Mouse (Mus musculus) hindbrain, postnatal 0 days (tissue): ENCODE measurements around the gene Rpl29. TPM values are rescaled to one million over a fixed set of nuclear protein-coding genes. Genes with fewer than 3 reads are reported as not detected.

ENCODE experiments used
- ATAC-seq: fragments of 200-750 bp; cut with Nextera tagmentation; 2 replicates; pipeline ENCODE4 v1.8.0; 2017; ENCODE audit warnings: mild to moderate bottlenecking, moderate TSS enrichment, moderate library complexity
- DNase-seq: peaks from one replicate; pipeline ENCODE4 v3.0.0-alpha.2; 2015; ENCODE audit warnings: low spot score
- H3K27ac ChIP-seq: fragments of 300-500 bp; sonication (generic); 2 replicates; pipeline ENCODE4 v1.5.1; 2014; ENCODE audit warnings: mild to moderate bottlenecking
- H3K27me3 ChIP-seq: fragments of 300-500 bp; sonication (generic); 2 replicates; pipeline ENCODE4 v1.6.1; 2014; ENCODE audit warnings: low read length, mixed read lengths; ENCODE audit not compliant: insufficient read depth
- H3K36me3 ChIP-seq: fragments of 300-500 bp; sonication (generic); 2 replicates; pipeline ENCODE4 v1.6.1; 2014; ENCODE audit warnings: low read length, mixed read lengths; ENCODE audit not compliant: insufficient read depth
- H3K4me1 ChIP-seq: fragments of 300-500 bp; sonication (generic); 2 replicates; pipeline ENCODE4 v1.6.1; 2014; ENCODE audit warnings: antibody characterized with exemption, low read length, mixed read lengths; ENCODE audit not compliant: insufficient read depth
- H3K4me2 ChIP-seq: fragments of 300-500 bp; sonication (generic); 2 replicates; pipeline ENCODE4 v1.6.1; 2014; ENCODE audit warnings: low read depth, mild to moderate bottlenecking, low read length, moderate library complexity, mixed read lengths
- H3K4me3 ChIP-seq: fragments of 300-500 bp; sonication (generic); 2 replicates; pipeline ENCODE4 v1.5.1; 2014; ENCODE audit warnings: low read length
- H3K9ac ChIP-seq: fragments of 300-500 bp; sonication (generic); replicated peaks from 2 replicates; pipeline ENCODE4 v1.6.1; 2014; ENCODE audit warnings: mild to moderate bottlenecking, low read length, moderate library complexity, mixed read lengths
- H3K9me3 ChIP-seq: fragments of 300-500 bp; sonication (generic); 2 replicates; pipeline ENCODE4 v1.6.1; 2016; ENCODE audit warnings: low read length, mixed read lengths
- CTCF ChIP-seq: IDR thresholded peaks from 2 replicates; pipeline ENCODE4 v1.5.1; 2016; ENCODE audit warnings: antibody characterized with exemption, control low read depth, low read depth
- WGBS: fragments of 180-500 bp; shearing (Covaris S2); extraction: QIAGEN DNeasy Blood & Tissue Kit; methylation state at CpG from one replicate; pipeline ENCODE4 v1.1.7; 2014; 5-methylcytosine and 5-hydroxymethylcytosine counted together
- polyA plus RNA-seq: library from polyadenylated mRNA; unstranded; fragments of >200 nt; fragmentation: Nextera tagmentation; extraction: Ambion mirVana; gene quantifications from 2 replicates; pipeline ENCODE4 v1.2.1, GENCODE M21; 2015
- total RNA-seq: library from RNA; depleted of rRNA; stranded (reverse); fragments of >200 nt; gene quantifications from 2 replicates; pipeline ENCODE4 v1.2.3, GENCODE M21; 2014

Gene Rpl29
- total and polyA plus RNA-seq, 2 experiments from 2014 or later = 689 to 792 TPM

GRCm38 (mm10) chr9:106454071-106454761 lies 25.0 kb downstream of the Rpl29 start:
- TF ChIP-seq CTCF = no peak
- peak; percentile 60 for DNase-seq
- 4% methylated on average over 14 of the region's 20 CpGs for WGBS
- Histone ChIP-seq H3K4me2 (peak overlapping the region; percentile 92), H3K4me3 (peak overlapping the region; percentile 70), H3K9ac (peak overlapping the region; percentile 85), H3K9me3 (no peaks in the 10 kb centered on the region), H3K4me1 (peaks cover 35% of the 10 kb centered on the region), H3K27ac (peak overlapping the region; percentile 94), H3K36me3 (no peaks in the 10 kb centered on the region), H3K27me3 (no peaks in the 10 kb centered on the region)
- ATAC-seq = peak; percentile 4; the same call in 1 of the 2 replicates

DNA sequence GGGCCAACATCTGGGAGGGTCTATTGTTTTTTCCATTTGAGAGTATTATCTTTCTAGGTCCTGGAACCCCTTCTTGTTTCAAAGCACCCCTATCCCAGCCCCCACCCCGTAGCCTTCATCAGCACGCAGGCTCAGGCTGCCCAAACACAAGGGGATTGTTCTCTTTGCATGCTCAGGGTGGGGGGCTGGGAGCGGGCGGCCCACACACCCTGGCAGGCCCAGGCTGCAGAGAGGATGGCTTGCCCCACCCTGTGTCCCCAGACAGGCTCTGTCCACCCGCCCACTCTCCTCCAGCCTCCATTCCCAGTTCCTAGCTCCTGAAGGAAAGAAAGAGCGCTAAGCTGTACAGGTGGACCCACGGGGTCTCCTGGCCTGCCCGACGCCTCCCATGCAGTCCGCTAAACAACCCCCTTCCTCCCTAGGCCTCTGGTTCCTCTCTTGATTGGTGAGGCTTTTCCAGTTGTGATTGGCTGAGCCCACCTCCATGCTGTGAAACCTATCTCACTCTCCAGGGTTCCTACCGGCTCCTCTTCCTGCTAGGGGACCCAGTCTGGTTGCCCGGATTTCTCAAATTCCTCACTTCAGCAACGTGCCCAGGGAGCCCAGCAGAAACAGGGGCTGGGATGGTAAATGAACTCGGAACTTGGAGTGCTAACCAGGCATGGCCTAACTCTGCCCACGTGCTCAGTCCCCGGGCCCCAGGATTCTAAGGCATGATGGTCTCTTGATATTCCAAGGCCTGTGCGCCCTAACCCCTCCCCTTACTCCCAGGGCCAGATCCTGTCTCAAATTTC lies 25.8 kb downstream of the Rpl29 start:
- 4% methylated on average over 17 of the region's 17 CpGs for WGBS
- no peaks in the 10 kb centered on the region for H3K27me3 ChIP-seq
- H3K4me2 ChIP-seq = peak overlapping the region; percentile 92
- H3K36me3 ChIP-seq = peaks cover 2% of the 10 kb centered on the region
- DNase-seq (peak; percentile 72), ATAC-seq (peak; percentile 29)
- H3K9me3 ChIP-seq = no peaks in the 10 kb centered on the region
- TF ChIP-seq CTCF = no peak
- peak overlapping the region; percentile 85 for H3K9ac ChIP-seq
- peak overlapping the region; percentile 94 for H3K27ac ChIP-seq
- H3K4me3 ChIP-seq = peak overlapping the region; percentile 70
- peaks cover 35% of the 10 kb centered on the region for H3K4me1 ChIP-seq

GRCm38 (mm10) chr9:106456325-106457162 lies 27.3 kb downstream of the Rpl29 start:
- WGBS = 23% methylated on average over 15 of the region's 15 CpGs
- no peak for TF ChIP-seq CTCF
- Histone ChIP-seq H3K4me2 (peak overlapping the region; percentile 92), H3K27ac (peak overlapping the region; percentile 65), H3K4me1 (peaks cover 35% of the 10 kb centered on the region), H3K9me3 (no peaks in the 10 kb centered on the region), H3K36me3 (peaks cover 4% of the 10 kb centered on the region), H3K27me3 (no peaks in the 10 kb centered on the region), H3K9ac (peak overlapping the region; percentile 42), H3K4me3 (peak overlapping the region; percentile 11)
- DNase-seq = peak; percentile 78
- peak; percentile 15 for ATAC-seq

- DNase-seq (peak; percentile 42), ATAC-seq (no peak)
- 34% methylated on average over 9 of the region's 9 CpGs for WGBS
- TF ChIP-seq CTCF = no peak
- Histone ChIP-seq H3K36me3 (peaks cover 10% of the 10 kb centered on the region), H3K4me3 (no peak overlapping the region), H3K9ac (peak overlapping the region; percentile 42), H3K4me1 (peaks cover 35% of the 10 kb centered on the region), H3K9me3 (no peaks in the 10 kb centered on the region), H3K4me2 (peak overlapping the region; percentile 92), H3K27ac (peak overlapping the region; percentile 65), H3K27me3 (no peaks in the 10 kb centered on the region)
Observed at GRCm38 (mm10) chr9:106457163-106457559, 27.9 kb downstream of the Rpl29 start.

DNA sequence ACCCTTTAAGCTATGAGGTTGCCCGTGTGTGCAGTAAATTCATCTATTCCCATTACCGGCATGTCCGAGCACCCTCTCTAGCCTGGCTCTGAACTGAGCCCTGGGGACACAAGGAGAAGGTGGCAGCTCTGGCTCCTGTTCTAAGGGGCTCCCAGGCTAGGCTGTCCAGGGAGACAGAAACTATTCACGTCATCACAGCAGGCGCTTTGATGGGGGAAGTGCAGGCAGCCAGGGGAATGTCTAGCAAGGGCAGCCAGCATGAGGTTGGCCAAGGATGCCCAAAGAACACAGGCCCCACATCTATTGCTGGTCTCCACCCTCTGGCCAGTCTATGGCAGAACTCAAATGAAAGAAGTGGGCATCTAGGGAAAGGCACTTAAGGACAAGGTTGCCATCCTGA lies 28.7 kb downstream of the Rpl29 start:
- H3K4me1 ChIP-seq = peaks cover 33% of the 10 kb centered on the region
- no peak overlapping the region for H3K4me3 ChIP-seq
- DNase-seq (no peak), ATAC-seq (no peak)
- no peak overlapping the region for H3K9ac ChIP-seq
- no peaks in the 10 kb centered on the region for H3K27me3 ChIP-seq
- peaks cover 10% of the 10 kb centered on the region for H3K36me3 ChIP-seq
- 29% methylated on average over 5 of the region's 5 CpGs for WGBS
- H3K4me2 ChIP-seq = peak overlapping the region; percentile 92
- TF ChIP-seq CTCF = no peak
- H3K27ac ChIP-seq = peak overlapping the region; percentile 65; the same call in 1 of the 2 replicates
- H3K9me3 ChIP-seq = no peaks in the 10 kb centered on the region

DNA sequence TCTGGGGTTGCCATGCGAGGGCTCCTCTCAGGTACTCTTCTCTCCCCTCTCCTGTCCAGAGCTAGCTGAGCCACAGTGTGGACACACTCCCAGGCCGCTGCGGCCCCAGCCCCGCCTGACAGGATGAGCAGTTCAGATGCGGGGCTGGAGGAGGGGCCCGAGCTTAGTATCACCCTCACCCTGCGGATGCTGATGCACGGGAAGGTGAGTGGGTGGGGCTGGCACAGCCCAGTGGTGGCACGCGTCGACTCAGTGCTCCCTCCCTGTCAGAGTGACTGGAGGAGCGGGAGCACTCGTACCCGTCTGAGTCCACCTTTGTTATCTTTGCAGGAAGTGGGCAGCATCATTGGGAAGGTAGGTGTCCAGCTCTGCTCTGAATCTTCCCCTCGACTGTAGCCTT lies 30.7 kb downstream of the Rpl29 start:
- no peak for TF ChIP-seq CTCF
- H3K36me3 ChIP-seq = peaks cover 10% of the 10 kb centered on the region
- H3K4me1 ChIP-seq = peaks cover 37% of the 10 kb centered on the region
- no peak overlapping the region for H3K4me2 ChIP-seq
- 74% methylated on average over 15 of the region's 15 CpGs for WGBS
- H3K4me3 ChIP-seq = no peak overlapping the region
- DNase-seq (no peak), ATAC-seq (no peak)
- no peaks in the 10 kb centered on the region for H3K9me3 ChIP-seq
- H3K9ac ChIP-seq = no peak overlapping the region; the same call in 1 of the 2 replicates
- no peaks in the 10 kb centered on the region for H3K27me3 ChIP-seq
- H3K27ac ChIP-seq = no peak overlapping the region
